Mouse (Mus musculus): ENCODE results near the gene Mink1.

GRCm38 (mm10) chr11:70557545-70557944, 5.1 kb upstream of the Mink1 start:
- no peak for TF ChIP-seq CTCF (IDR thresholded peaks at IDR 0.05; ENCODE audit: low read depth, low read length)
- no peak for TF ChIP-seq POLR2AphosphoS5 (IDR thresholded peaks at IDR 0.05; ENCODE audit: insufficient replicate concordance, low read depth, low read length)
